Comparison of ENCODE assay signal across 15 mouse cellular contexts in the genomic region with DNA sequence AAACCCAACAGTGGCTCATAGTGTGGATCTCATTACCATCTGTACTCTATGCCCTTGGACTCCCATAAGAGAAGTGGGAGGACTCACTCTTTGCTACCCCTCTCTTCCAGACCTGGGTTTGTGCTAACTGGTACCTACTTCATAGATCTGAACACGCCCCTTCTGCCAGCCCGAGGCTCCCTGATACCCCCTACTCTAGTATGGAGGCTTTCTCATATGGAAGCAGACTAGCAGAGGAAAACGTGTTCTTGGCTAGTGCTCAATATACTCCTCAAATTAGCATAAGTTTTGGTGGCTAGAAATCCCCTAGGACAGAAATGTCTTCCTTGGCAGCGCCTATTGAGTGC. TPM values are rescaled to one million over a fixed set of nuclear protein-coding genes. Genes with fewer than 3 reads are reported as not detected.
DNase-seq lines count a peak whose midpoint lies in the region; ATAC-seq and TF ChIP-seq lines count a peak whose summit lies in the region.
"Had no signal": no experiment of that assay in that cellular context is flagged by ENCODE, and none has a peak within 500 bp of the region (broad histone marks: within the 10 kb centered on the region; RNA-seq: fewer than 3 reads in every experiment).

No protein-coding gene starts in this region.

- H3K27me3 ChIP-seq in forebrain, embryonic 12.5 days: no peaks in the 10 kb centered on the region
- H3K27me3 ChIP-seq in forebrain, embryonic 10.5 days (ENCODE audit: poor library complexity, severe bottlenecking): no peaks in the 10 kb centered on the region
- H3K27me3 ChIP-seq in intestine, embryonic 14.5 days (replicated peaks; ENCODE audit: control insufficient read depth, insufficient read depth, low read length): no peaks in the 10 kb centered on the region
- H3K27me3 ChIP-seq in intestine, embryonic 16.5 days (replicated peaks; ENCODE audit: control insufficient read depth, insufficient read depth, low read length): no peaks in the 10 kb centered on the region
- no peaks in the 10 kb centered on the region for H3K27me3 ChIP-seq in forebrain, embryonic 16.5 days (replicated peaks; ENCODE audit: control insufficient read depth, insufficient read depth, low read length)
- no peaks in the 10 kb centered on the region for H3K27me3 ChIP-seq in neural tube, embryonic 13.5 days
- no peaks in the 10 kb centered on the region for H3K27me3 ChIP-seq in kidney, adult 2 months (replicated peaks; ENCODE audit: control insufficient read depth, insufficient read depth, low read length)

- no peak for TF ChIP-seq POLR2A in kidney, adult 2 months (IDR thresholded peaks at IDR 0.05; ENCODE audit: low read depth, low read length)

- DNase-seq in forebrain, embryonic 10.5 days (ENCODE audit: extremely low spot score, low spot score): no peak
- no peak for DNase-seq in intestine, embryonic 14.5 days (ENCODE audit: low spot score)
- DNase-seq in kidney, adult 2 months: no peak
- DNase-seq in gastrocnemius, adult 18-20 months (ENCODE audit: low spot score): no peak
- DNase-seq: adrenal gland, postnatal 10 days; cerebellum, adult 11 months; lung, postnatal 4 days had no signal

- no peak overlapping the region for H3K9ac ChIP-seq in forebrain, embryonic 12.5 days
- no peak overlapping the region for H3K9ac ChIP-seq in intestine, embryonic 14.5 days (ENCODE audit: low read length)
- H3K9ac ChIP-seq in intestine, embryonic 16.5 days (ENCODE audit: low read depth, low read length): no peak overlapping the region
- H3K9ac ChIP-seq in forebrain, embryonic 16.5 days (replicated peaks; ENCODE audit: low read depth, low read length): peak overlapping the region; percentile 28; the same call in 1 of the 2 replicates
- no peak overlapping the region for H3K9ac ChIP-seq in neural tube, embryonic 13.5 days

- peak overlapping the region; percentile 57 for H3K27ac ChIP-seq in forebrain, embryonic 12.5 days
- no peak overlapping the region for H3K27ac ChIP-seq in forebrain, embryonic 10.5 days
- H3K27ac ChIP-seq in intestine, embryonic 14.5 days (ENCODE audit: low read depth): peak overlapping the region; percentile 6; the same call in 1 of the 2 replicates
- no peak overlapping the region for H3K27ac ChIP-seq in intestine, embryonic 16.5 days (ENCODE audit: low read length)
- H3K27ac ChIP-seq in forebrain, embryonic 16.5 days (ENCODE audit: low read length): peak overlapping the region; percentile 94
- H3K27ac ChIP-seq in neural tube, embryonic 13.5 days (replicated peaks): peak overlapping the region; percentile 85
- H3K27ac ChIP-seq in kidney, adult 2 months (ENCODE audit: insufficient read depth, low read depth, low read length): no peak overlapping the region

- no peak overlapping the region for H3K4me3 ChIP-seq in forebrain, embryonic 12.5 days (replicated peaks)
- no peak overlapping the region for H3K4me3 ChIP-seq in forebrain, embryonic 10.5 days
- no peak overlapping the region for H3K4me3 ChIP-seq in intestine, embryonic 14.5 days (ENCODE audit: low read depth, low read length)
- H3K4me3 ChIP-seq in intestine, embryonic 16.5 days (ENCODE audit: low read length): no peak overlapping the region
- H3K4me3 ChIP-seq in forebrain, embryonic 16.5 days (replicated peaks; ENCODE audit: low read length): 0 out of 2 replicates have a peak overlapping the region, but pooled peaks have one; percentile 3
- no peak overlapping the region for H3K4me3 ChIP-seq in neural tube, embryonic 13.5 days
- no peak overlapping the region for H3K4me3 ChIP-seq in kidney, adult 2 months (ENCODE audit: insufficient read depth, low read depth, low read length)

- peaks cover 14% of the 10 kb centered on the region for H3K4me1 ChIP-seq in forebrain, embryonic 12.5 days
- peaks cover 24% of the 10 kb centered on the region for H3K4me1 ChIP-seq in forebrain, embryonic 10.5 days
- H3K4me1 ChIP-seq in intestine, embryonic 14.5 days (replicated peaks; ENCODE audit: control insufficient read depth, insufficient read depth, low read length): peaks cover 10% of the 10 kb centered on the region; the same call in 1 of the 2 replicates
- no peaks in the 10 kb centered on the region; the same call in 1 of the 2 replicates for H3K4me1 ChIP-seq in intestine, embryonic 16.5 days (ENCODE audit: control insufficient read depth, insufficient read depth, low read length)
- peaks cover 20% of the 10 kb centered on the region for H3K4me1 ChIP-seq in forebrain, embryonic 16.5 days (replicated peaks; ENCODE audit: control insufficient read depth, insufficient read depth, low read length)
- H3K4me1 ChIP-seq in neural tube, embryonic 13.5 days (replicated peaks): peaks cover 19% of the 10 kb centered on the region
- H3K4me1 ChIP-seq in kidney, adult 2 months (ENCODE audit: control insufficient read depth, insufficient read depth, low read length): no peaks in the 10 kb centered on the region

- H3K9me3 ChIP-seq in forebrain, embryonic 12.5 days: no peaks in the 10 kb centered on the region
- H3K9me3 ChIP-seq in forebrain, embryonic 10.5 days: no peaks in the 10 kb centered on the region
- H3K9me3 ChIP-seq in intestine, embryonic 14.5 days (ENCODE audit: control insufficient read depth, low read length): no peaks in the 10 kb centered on the region
- H3K9me3 ChIP-seq in intestine, embryonic 16.5 days (ENCODE audit: control insufficient read depth, low read length): no peaks in the 10 kb centered on the region
- no peaks in the 10 kb centered on the region for H3K9me3 ChIP-seq in forebrain, embryonic 16.5 days (ENCODE audit: control insufficient read depth, low read length)
- no peaks in the 10 kb centered on the region for H3K9me3 ChIP-seq in neural tube, embryonic 13.5 days

- ATAC-seq in forebrain, embryonic 12.5 days (ENCODE audit: low FRiP score): 0 out of 2 replicates have a peak, but pooled peaks have one; percentile 14
- ATAC-seq in intestine, embryonic 14.5 days (replicated peaks; ENCODE audit: low FRiP score, low TSS enrichment, low read depth): 0 out of 2 replicates have a peak, but pooled peaks have one; percentile 22
- ATAC-seq in intestine, embryonic 16.5 days: no peak
- ATAC-seq in forebrain, embryonic 16.5 days: peak; percentile 69
- peak; percentile 64 for ATAC-seq in neural tube, embryonic 13.5 days (ENCODE audit: low read depth)

- no peak for TF ChIP-seq CTCF in kidney, adult 2 months (conservative IDR thresholded peaks at IDR 0.05; ENCODE audit: insufficient read depth, insufficient read length, low read depth, low read length)

- WGBS in forebrain, embryonic 12.5 days: 66% methylated on average over 4 of the region's 4 CpGs
- 69% methylated on average over 4 of the region's 4 CpGs for WGBS in forebrain, embryonic 10.5 days
- WGBS in intestine, embryonic 14.5 days: 55% methylated on average over 4 of the region's 4 CpGs
- WGBS in intestine, embryonic 16.5 days: 52% methylated on average over 4 of the region's 4 CpGs
- WGBS in forebrain, embryonic 16.5 days: 31% methylated on average over 4 of the region's 4 CpGs
- WGBS in neural tube, embryonic 13.5 days: 59% methylated on average over 4 of the region's 4 CpGs
- 80% methylated on average over 4 of the region's 4 CpGs for WGBS in kidney, adult 2 months

- H3K36me3 ChIP-seq in forebrain, embryonic 12.5 days (replicated peaks): no peaks in the 10 kb centered on the region
- no peaks in the 10 kb centered on the region for H3K36me3 ChIP-seq in forebrain, embryonic 10.5 days (replicated peaks)
- no peaks in the 10 kb centered on the region for H3K36me3 ChIP-seq in intestine, embryonic 14.5 days (ENCODE audit: control insufficient read depth, insufficient read depth, low read length)
- H3K36me3 ChIP-seq in intestine, embryonic 16.5 days (ENCODE audit: control insufficient read depth, insufficient read depth, low read length): no peaks in the 10 kb centered on the region
- no peaks in the 10 kb centered on the region for H3K36me3 ChIP-seq in forebrain, embryonic 16.5 days (ENCODE audit: control insufficient read depth, insufficient read depth)
- H3K36me3 ChIP-seq in neural tube, embryonic 13.5 days: no peaks in the 10 kb centered on the region
- no peaks in the 10 kb centered on the region for H3K36me3 ChIP-seq in kidney, adult 2 months (ENCODE audit: control insufficient read depth, insufficient read depth, low read length)

- no peak overlapping the region for H3K4me2 ChIP-seq in forebrain, embryonic 12.5 days
- no peak overlapping the region for H3K4me2 ChIP-seq in intestine, embryonic 14.5 days (ENCODE audit: low read length)
- no peak overlapping the region for H3K4me2 ChIP-seq in intestine, embryonic 16.5 days (ENCODE audit: low read depth, low read length)
- H3K4me2 ChIP-seq in forebrain, embryonic 16.5 days (ENCODE audit: low read length): peak overlapping the region; percentile 36
- peak overlapping the region; percentile 11; the same call in 1 of the 2 replicates for H3K4me2 ChIP-seq in neural tube, embryonic 13.5 days

RNA-seq across cellular contexts. Expression of a gene that starts 12.7 kb away (rescaled TPM):
- 121 and 125 TPM in 2 replicates for polyA plus RNA-seq in forebrain, embryonic 12.5 days (2016; fragmentation: Nextera tagmentation; extraction: Ambion mirVana)
- polyA plus RNA-seq in forebrain, embryonic 10.5 days (2016; fragmentation: Nextera tagmentation; extraction: Ambion mirVana): 86.5 and 88.4 TPM in 2 replicates
- polyA plus RNA-seq in intestine, embryonic 14.5 days (2014; fragmentation: Nextera tagmentation; extraction: Ambion mirVana): 83.9 and 87.8 TPM in 2 replicates
- 20.2 and 51.9 TPM in 2 replicates for polyA plus RNA-seq in intestine, embryonic 16.5 days (2015; fragmentation: Nextera tagmentation; extraction: Ambion mirVana)
- 116 and 123 TPM in 2 replicates for polyA plus RNA-seq in forebrain, embryonic 16.5 days (2015; fragmentation: Nextera tagmentation; extraction: Ambion mirVana)
- 137 and 141 TPM in 2 replicates for polyA plus RNA-seq in neural tube, embryonic 13.5 days (2015; fragmentation: Nextera tagmentation; extraction: Ambion mirVana)
- 30.9 and 38.0 TPM in 2 replicates for polyA plus RNA-seq in kidney, adult 2 months (2012; rRNA removed)
- 10 to 100 TPM; 38.8 to 50.3 TPM for total RNA-seq in gastrocnemius, adult 18-20 months (2021)

RNA-seq across cellular contexts. Expression of a gene that starts 59.5 kb away (rescaled TPM):
- not detected in 2 replicates for polyA plus RNA-seq in forebrain, embryonic 12.5 days (2016; fragmentation: Nextera tagmentation; extraction: Ambion mirVana)
- polyA plus RNA-seq in forebrain, embryonic 10.5 days (2016; fragmentation: Nextera tagmentation; extraction: Ambion mirVana): not detected in 2 replicates
- not detected in 2 replicates for polyA plus RNA-seq in intestine, embryonic 14.5 days (2014; fragmentation: Nextera tagmentation; extraction: Ambion mirVana)
- polyA plus RNA-seq in intestine, embryonic 16.5 days (2015; fragmentation: Nextera tagmentation; extraction: Ambion mirVana): not detected in 2 replicates
- polyA plus RNA-seq in forebrain, embryonic 16.5 days (2015; fragmentation: Nextera tagmentation; extraction: Ambion mirVana): not detected in 2 replicates
- polyA plus RNA-seq in neural tube, embryonic 13.5 days (2015; fragmentation: Nextera tagmentation; extraction: Ambion mirVana): not detected in 2 replicates
- not detected in 2 replicates for polyA plus RNA-seq in kidney, adult 2 months (2012; rRNA removed)
- not detected for total RNA-seq in gastrocnemius, adult 18-20 months (2021)
- total RNA-seq: adrenal gland, postnatal 10 days had no signal
- polyA plus RNA-seq: gonadal fat pad, adult 2 months; large intestine, adult 2 months; limb, embryonic 14.5 days; spleen, adult 2 months had no signal

Comparison
In these comparisons a context has a peak if more than half of its experiments do, and no peak if none do; other contexts are left out.
1. H3K27ac ChIP-seq: peak in forebrain, embryonic 12.5 days (single experiment), intestine, embryonic 14.5 days (single experiment), forebrain, embryonic 16.5 days (single experiment) and neural tube, embryonic 13.5 days (single experiment); none in forebrain, embryonic 10.5 days (single experiment), intestine, embryonic 16.5 days (single experiment) and kidney, adult 2 months (single experiment).
2. H3K4me2 ChIP-seq: peak in forebrain, embryonic 16.5 days (single experiment) and neural tube, embryonic 13.5 days (single experiment); none in forebrain, embryonic 12.5 days (single experiment), intestine, embryonic 14.5 days (single experiment) and intestine, embryonic 16.5 days (single experiment).